Mouse (Mus musculus): ENCODE results near the gene Arhgap9.
A peak's percentile ranks its signal among the peaks of the same experiment; 100 is the strongest.

Gene Arhgap9

DNA sequence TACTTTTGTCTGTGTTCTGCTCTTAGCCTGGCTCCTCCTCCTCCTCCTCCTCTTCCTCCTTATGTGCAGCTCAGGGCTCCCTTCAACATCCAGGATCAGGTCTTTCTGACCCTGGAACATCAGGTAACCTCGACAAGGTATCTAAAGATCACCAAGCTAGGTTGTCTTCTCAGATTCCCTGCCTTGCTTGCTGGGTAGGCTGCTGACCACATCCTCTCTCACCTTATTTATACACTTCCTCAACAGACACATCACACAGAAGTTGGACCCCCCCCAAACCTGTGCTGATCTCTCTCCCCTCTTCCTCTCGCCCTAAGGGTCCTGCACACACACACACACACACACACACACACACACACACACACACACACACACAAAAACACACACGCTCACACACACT, at the start of gene Arhgap9:
TSS of gene Arhgap9 (plus strand) at position 344 of the 400 bp plus-strand sequence.
- DNase-seq (ENCODE audit: low read depth), result no peak

DNA sequence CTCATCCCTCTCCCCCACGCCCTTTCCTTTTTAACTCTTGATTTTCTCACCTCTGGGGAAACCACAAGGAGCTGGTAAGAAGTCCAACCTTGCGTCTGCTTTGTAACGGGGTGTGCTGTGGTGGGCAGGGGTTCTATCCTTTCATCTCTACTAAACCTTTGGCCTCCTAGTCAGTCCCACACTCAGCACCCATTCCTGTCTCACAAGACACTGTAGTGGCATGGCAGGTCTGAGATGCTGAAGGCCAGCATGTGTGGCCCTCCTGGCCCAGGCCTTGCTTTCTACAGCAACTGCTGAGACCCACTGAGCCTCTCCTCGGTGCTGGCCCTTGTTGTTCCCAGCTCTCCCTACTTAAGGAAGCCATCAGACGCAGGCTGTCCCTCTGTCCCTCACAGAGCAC, 49.4 kb upstream of the Arhgap9 start:
- no peak for DNase-seq (ENCODE audit: low read depth)

DNA sequence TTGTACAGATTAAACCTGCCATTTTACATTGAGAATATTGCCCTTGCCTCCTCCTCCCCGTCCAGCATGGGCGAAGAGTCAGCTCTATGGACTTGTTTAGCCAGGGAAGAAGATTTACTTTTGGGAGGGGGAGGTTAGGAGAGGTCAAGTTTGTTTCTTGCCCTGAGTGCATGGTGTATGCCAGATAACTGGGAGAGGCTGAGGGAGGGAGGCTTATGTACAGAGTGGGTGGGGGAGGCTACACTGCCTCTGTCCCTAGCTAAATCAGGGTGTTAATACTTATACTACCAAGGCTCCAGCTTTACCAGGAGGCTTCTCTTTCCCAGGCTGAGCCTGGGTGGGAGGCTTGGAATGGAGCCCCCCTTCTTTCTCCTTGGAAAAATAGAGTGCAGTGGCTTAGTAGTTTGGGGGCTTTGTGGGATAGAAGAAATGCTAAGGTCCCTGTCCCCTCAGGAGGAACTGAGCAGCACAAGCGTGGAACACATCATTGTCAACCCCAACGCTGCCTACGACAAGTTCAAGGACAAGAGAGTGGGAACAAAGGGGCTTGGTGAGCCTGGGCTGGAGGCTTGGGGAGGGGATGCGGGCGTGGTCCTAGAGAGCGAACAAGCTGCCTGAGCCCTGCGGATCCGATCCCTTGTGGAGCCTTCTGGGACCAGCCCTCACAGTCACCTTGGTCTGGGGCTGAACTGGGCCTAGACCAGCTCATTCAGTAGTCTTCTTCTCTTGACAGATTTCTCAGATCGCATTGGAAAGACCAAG, 47.3 kb upstream of the Arhgap9 start:
- no peak for DNase-seq (ENCODE audit: low read depth)

DNA sequence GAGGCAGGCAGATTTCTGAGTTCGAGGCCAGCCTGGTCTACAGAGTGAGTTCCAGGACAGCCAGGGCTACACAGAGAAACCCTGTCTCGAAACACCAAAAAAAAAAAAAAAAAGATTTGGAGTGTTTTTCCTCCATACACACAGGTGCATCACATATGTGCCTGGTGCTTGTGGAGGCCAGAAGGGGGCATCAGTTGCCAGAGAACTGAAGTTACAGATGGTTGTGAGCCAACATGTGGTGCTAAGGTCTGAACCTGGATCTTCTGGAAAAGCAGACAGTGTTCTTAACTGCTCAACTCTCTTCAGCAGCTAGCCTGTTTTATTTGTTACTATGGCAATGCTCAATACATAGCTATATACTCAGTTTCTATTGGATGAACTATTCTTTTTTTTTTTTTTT, 42.0 kb upstream of the Arhgap9 start:
- no peak for DNase-seq (ENCODE audit: low read depth)

DNA sequence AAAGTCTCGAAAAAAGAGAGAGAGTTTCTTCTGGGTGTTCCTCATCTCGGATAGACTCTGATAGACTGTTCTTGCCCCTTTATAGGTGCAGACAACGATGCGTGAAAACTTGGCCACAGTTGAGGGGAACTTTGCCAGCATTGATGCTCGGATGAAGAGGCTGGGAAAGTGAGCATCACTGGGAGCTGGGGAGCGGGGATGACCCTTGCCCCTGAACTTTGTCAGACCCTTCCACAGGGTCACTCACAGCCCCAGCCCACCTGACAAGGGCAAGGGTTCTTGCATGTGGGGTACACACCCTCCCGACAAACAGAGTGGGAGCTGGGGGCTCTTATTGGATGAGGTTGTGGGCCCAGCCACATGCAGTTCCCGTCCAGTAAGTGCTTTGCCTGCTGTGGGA, 40.4 kb upstream of the Arhgap9 start:
- DNase-seq (ENCODE audit: low read depth), result no peak

DNA sequence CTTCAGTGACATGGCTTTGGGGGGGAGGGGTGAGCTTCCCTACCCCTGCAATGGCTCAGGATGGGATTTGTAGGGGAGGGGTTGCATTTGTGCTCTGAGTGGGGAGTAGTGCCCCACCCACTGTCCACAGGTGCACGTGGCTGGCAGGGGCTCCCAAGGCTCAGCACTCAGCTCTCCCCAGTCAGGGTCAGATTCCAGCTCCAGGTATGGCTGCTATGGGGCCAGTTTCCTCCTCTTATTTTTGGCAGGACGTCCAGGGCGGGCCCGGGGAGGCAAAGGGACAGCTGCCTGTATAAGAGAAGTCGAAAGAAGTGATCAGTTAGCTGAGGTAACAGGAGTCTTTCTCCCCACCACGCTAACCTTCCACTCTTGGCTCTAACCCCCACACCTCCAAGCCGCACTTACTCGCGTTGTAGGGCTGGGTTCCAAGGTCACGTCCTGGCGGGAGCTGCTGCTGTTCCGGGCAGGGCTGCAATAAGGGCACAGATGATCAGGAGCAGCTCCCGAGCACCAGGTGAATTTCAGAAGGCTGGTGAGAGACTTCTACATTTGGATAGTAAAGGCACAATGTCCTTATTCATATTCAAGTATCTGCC, 39.0 kb upstream of the Arhgap9 start:
- DNase-seq (ENCODE audit: low read depth), result no peak

DNA sequence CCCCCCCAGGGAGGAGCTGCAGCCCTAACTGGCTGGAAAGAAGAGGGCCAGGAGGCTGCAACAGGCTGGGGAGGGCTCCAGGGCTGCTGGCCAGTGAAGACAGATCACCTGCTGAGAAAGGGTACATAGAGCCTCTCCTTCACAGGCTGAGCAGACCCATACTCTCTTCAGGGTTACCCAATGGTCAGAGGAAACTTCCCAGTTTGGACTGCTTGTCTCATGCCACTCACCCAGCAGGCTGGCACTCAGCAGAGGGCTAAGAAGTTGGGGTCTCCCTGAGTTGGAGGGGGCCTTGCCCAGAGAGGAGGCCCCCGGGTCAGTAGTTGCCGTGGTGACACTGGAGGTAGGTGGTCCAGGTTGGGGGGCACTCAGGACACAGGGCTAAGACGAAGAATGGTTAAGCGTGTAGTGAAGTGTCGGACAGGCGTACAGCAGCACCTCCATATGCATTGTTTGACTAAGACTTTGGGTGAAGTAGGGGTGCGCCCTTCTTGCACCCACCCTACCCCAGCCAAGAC, 37.6 kb upstream of the Arhgap9 start:
- DNase-seq (ENCODE audit: low read depth), result no peak

DNA sequence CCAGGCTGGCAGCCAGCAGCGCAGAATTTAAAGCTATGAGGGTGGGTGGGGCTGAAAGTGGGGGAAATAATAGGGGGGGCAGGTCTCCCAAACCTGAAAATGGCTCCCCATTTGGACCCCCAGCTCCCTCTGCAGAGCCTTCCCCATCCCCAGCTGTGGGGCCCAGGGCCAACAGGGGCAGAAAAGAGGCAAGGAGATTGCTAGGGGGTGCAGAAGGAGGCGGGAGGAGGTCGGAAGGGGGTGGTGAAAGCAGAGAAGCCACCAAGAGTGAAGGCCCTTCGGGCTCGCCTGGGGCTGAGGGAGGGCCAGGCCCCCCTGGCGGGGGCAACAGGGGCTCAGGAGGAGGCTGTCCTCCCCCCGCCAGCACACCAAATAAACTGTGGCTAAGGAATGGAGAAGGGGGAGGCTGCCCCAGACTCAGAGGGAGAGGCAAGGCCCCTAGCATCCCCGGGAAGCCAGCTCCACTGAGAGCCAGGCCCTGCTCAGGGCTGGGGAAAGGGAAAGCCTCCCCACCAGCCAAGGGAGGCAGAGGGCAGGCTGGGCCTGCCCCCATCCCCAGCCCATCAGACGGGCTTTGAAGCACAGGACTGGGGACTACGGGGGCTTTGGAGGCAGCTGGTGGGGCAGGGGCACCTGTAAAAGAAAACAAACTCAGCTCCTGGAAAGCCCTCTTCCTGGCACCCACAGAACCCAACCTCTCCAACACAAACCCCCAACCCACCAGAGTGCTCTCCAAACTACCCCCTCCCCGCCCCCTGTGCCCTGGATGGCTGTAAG, 36.9 kb upstream of the Arhgap9 start:
- no peak for DNase-seq (ENCODE audit: low read depth)

DNA sequence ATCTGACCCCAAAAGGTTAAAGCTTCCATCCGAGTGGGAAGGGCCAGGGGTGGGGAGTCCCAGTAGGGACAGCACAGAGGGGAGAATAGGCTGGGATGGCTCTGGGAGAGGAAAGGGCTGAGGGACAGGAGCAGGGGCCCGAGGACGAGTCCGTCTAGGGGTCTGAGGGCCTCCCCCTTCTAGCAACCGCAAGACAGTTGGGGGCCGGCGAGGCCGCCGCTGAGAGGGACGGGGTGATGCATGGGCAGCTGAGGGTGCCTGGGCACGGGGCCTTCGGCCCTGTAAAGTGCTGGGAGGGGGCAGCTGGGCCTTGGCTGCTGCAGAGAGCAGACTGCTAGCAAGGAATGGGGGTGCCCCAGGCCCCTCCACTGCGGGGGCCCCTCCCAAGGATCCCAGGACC, 36.1 kb upstream of the Arhgap9 start:
- no peak for DNase-seq (ENCODE audit: low read depth)

DNA sequence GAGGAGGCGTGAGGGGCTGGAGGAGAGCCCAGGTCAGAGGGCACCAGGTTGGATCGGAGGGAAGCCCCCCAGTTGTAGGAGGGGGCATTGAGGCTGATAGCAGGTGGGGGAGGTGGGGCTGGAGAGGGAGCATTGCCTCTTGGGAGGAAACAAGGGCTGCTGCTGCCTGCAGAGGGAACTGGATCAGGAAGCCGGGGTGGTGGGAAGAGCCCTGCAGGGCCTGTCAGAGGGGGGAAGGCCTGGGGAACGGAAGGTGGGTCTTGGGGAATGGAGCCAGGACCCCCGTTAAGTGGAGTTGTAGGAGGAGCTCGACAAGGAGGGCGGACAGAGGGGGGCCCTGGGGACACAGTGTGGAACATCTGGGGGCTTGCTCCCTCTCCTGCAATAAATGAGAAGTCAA, 35.6 kb upstream of the Arhgap9 start:
- DNase-seq (ENCODE audit: low read depth), result no peak

DNA sequence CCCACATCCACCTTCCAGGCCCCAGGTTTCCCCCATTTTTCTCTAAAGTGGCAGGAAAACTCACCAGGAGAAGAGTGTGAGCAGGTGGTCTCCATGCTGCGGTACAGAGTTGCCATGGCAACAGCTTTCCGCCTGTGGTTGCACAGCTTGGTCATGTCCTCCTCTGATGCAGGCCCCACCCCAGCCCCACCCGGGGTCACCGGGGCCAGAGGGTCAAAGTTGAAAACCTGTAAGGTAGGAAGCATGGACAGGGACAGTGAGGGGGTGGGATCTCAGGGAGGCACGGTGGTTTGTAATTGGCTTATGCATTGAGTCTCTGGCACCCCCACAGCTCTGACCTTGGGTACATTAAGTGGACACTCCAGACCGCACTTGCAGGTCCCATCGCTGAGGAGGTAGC, 35.0 kb upstream of the Arhgap9 start:
- no peak for DNase-seq (ENCODE audit: low read depth)

DNA sequence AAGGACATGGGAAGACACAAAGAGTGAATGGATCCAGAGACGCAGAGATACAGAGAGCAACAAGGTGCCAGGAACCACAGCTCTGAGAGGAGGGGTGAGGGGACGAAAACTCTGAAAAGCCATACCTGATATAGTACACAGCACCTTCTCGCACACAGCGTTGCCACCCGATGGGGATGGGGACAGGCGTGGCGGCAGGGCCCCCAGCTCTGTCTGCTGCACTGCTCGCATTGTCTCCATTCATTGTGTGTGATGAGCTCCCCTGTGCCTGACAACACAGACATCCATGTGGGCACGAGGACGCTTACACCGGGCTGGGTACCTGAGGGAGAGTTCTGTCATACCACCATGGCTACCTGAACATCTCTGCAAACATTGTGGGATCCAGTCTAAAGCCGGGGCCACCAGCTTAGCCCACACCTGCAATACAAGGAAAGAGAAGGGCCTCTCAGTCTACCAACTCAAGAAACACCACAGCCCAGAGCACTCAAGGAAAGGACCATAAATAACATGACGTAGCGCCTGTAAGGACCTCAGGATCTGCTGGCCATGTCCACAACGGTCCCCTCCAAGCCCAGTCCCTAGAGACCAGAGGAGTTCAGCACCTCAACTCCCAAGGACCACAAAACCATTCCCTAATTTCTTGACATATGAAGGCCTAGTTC, 34.4 kb upstream of the Arhgap9 start:
- DNase-seq (ENCODE audit: low read depth), result no peak

DNA sequence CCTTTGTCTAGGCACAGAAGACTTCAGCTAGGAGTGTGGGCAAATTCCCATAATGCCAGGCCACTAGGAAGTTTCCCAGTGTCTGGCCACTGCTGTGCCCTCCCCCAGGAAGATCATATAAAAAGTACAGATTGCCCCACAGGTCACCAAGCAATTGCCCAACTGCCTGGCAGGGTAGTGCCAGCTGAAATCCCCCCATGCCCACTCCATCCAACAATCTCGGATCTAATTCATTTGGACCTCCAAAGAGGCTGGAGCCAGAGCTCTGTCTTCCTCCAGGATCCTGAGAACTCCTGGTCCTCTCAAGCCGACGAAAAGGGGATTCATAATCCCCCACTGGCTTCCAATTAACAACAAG, 33.8 kb upstream of the Arhgap9 start:
- DNase-seq (ENCODE audit: low read depth), result no peak

DNA sequence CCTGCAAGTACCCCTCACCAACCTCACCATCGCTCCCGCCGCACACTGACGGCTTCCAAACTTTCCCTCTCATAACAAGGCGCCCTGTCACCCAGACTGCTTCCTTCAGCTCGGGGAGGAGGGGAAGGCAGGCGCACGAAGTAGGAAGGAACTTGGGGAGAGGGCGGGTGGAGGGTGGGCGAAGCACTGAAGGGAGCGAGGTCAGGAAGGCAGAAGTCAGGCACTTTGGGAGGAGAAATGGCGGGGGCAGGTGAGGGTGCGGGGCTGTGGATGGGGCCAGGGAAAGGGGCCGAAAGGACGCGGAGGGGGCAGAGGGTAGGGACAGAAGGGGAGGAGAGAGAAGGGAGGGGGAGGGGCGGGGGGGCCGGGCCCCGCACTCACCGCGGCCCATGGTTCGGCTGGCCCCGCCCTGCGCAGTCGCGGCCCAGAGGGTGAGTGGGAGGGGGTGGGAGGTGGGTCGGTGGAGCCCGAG, 33.4 kb upstream of the Arhgap9 start:
- peak; percentile 35 for DNase-seq (ENCODE audit: low read depth)

DNA sequence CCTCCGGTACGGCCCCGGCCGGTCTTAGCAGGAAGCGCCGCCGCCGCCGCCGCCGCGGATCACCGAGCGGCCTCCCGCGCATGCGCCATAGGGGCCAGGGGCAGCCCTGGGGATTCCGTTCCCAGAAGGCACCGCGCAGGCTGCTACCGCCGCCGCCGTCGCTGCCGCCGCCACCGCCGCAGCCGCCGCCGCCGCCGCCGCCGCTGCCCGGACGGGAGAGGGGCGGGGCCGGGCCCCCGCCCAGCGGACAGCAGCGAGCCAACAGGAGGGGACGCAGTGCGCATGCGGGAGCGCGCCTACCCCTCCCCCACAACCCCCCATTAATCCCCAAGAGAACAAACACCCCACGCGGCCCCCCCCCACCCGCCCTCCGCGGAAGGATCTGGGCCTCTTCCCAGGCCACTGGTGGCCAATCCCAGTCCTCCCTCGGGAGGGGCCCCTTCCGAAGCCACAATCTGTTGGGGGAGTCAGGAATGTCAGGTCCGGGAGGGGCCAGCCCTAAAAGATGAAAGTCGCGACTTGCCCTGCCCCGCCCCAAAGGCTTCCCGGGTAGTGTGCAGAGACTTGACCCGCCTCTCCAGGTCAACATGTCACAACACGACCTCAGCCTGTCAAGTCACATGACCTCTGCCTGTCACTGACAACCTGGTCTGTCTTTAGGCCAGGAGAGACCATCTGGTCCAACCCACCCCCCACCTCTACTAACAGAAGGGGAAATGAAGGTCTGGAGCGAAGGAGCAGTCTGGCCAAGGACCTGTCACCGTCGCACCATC, 32.8 kb upstream of the Arhgap9 start, which contains the start of gene Mbd6:
TSS of gene Mbd6 (minus strand) at position 219 of the 773 bp plus-strand sequence.
- peak; percentile 76 for DNase-seq (ENCODE audit: low read depth)

DNA sequence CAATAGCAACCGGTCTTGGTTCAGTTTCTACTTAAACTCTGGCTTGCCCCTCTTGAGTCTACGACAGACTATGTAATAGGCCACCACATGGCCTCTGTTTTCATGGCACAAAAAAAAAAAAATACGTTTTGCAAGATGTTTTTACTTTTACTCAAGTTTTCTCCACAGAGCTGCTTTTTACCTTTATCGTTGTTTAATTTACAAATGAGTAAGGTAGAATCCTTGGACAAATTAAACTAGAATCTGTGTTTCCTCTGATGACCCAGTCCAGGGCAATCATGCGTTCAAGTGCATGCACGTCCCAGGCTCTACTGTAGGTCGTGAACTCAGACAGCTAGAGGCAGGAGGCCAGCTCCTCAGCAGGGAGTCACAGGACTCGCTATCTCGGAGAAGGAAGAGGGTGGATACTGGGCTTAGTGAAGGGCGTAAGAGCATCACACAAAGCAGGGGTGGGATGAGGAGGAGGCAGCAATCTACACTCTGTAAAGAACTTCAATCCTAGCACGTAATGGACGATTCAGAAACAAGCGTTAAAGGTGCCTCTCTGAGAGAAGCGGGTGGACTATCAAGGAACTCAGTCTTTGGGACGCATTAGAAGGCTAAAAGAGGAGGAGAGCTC, 32.1 kb upstream of the Arhgap9 start:
- peak; percentile 49 for DNase-seq (ENCODE audit: low read depth)

DNA sequence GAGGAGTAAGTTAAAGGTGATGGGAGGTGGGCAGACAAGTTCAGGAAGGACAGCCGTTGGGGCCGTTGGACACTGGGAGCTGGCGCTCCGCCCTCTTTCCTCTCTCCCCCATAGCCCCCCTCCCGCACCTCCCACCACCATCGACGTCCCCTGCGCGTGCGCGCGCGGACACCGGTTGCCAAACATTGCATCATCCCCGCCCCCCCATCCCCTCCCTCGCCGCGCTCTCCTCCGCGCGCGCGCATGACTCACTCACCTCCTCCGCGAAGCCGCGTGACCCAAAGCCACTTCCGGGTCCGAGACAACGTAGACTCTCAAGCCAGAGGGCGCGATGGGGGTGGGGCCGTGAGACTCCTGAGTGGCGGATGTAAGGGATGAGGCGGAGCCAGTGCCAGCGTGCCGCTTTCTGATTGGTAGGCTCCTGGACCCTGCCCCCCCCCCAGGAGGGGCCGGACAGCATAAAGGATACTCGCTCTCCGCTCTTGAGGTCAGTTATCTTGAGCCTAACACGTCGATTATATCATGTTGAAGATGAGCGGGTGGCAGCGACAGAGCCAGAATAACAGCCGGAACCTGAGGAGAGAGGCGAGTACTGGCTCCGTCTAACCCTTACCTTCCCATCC, 31.3 kb upstream of the Arhgap9 start:
- DNase-seq (ENCODE audit: low read depth), result peak; percentile 100

DNA sequence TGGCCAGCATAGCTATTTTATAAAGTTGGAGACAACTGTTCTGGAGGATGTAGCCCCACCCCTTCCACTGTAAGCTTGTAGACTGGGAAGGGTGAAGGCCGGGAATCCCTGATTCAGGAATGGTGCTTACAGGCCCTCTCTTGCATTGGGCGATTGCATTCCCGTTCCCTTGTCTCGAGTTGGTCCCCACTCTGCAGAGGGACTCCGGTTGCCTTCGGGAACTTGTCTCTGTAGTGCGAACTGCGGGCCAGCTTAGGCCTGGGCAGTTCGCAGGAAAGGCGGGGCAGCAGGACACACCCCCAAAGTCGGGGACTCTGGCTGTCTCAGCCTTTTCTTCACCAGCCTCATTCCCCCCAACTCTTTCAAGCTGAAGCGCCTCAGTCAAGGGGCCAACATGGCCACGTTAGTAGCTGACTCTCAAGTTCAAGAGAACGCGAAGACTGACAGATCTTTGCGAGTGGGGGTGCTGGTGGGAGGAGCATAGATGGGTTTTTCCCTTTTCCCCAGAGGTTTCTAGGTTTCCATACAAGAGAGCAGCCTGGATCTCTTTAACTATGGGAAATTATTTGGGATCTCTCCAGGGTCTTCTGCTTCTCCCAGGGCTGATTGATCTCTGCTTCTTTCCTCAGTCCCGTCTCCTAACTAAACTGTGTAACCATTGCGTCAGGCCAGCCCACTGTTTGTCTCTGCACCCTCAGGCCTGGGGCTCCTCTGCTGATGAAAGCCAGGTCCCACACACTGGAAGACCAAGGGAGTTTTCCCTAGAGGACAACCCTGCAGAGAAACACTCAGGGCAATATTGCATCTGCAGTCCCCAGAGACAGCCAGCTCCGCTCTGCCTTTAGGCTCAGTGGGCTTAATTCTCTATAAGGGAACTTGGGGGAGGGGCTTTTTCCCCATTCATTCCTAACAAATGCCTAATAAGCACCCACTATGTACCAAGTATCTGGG, 30.6 kb upstream of the Arhgap9 start:
- DNase-seq (ENCODE audit: low read depth), result no peak

DNA sequence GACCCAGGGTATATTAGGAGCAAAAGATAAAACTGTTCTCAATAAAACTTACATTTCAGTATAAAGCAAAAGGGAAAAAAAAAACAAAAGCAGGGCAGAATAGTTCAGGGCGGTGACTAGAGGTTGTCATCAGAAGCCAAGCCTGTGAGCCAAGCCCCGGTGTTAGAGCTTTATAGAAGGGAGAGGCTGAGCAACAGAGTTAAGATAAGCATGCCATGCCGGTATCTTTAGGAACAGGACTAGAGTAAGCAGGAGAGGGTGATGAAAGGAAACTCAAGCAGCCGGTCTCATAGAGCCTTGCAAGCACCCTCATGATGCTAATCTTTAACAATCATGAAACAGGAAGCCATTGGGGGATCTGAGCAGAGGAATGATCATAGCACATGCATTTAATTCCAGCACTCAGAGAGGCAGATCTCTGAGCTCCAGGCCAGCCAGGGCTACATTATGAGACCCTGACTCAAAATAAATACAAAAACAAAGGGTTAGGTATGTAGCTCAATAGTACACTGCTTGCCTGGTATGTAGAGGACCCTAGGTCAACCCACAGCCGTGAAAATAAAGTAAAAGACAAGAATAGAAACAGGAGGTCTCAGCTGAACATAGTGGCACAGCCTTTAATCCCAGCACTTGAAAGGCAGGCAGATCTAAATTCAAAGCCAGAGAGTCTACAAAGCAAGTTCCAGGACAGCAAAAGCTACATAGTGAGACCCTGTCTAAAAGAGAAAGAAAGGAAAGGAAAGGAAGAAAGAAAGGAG, 29.7 kb upstream of the Arhgap9 start:
- DNase-seq (ENCODE audit: low read depth), result peak; percentile 37
